Mouse (Mus musculus) C2C12 (cell line): ENCODE measurements at regions not wholly inside any gene's neighbourhood (a gene's known extent, or its start where the extent isn't known, plus 50 kb on each side); places are given as distances from the start of the nearest gene placed in this dataset.
A peak's percentile ranks its signal among the peaks of the same experiment; 100 is the strongest.
"Not testable (repeated sequence)": the region's sequence is repeated elsewhere in the genome, so short reads cannot be mapped to it uniquely, and the experiment has no call there.

Source experiments
- H3K27me3 ChIP-seq: one replicate; pipeline ENCODE4 v1.6.1; 2011; ENCODE audit not compliant: control insufficient read depth, insufficient read depth, insufficient read length
- H3K36me3 ChIP-seq: one replicate; pipeline ENCODE4 v1.6.1; 2011; ENCODE audit not compliant: control insufficient read depth, insufficient read depth
- H3K4me3 ChIP-seq: one replicate; pipeline ENCODE4 v1.5.1; 2011; ENCODE audit warnings: mild to moderate bottlenecking, control low read depth; ENCODE audit not compliant: poor library complexity, insufficient read depth, severe bottlenecking
- H3K79me2 ChIP-seq: one replicate; pipeline ENCODE4 v1.6.1; 2011; ENCODE audit not compliant: control insufficient read depth, insufficient read depth
- H3K79me3 ChIP-seq: one replicate; pipeline ENCODE4 v1.6.1; 2011; ENCODE audit warnings: low read depth, control low read depth
- H3ac ChIP-seq: one replicate; pipeline ENCODE3; 2011; ENCODE audit warnings: low read depth; ENCODE audit not compliant: control insufficient read depth, insufficient read length
- CEBPB ChIP-seq: IDR thresholded peaks from one replicate; pipeline ENCODE4 v1.6.1; 2011; ENCODE audit warnings: low read depth, mild to moderate bottlenecking, control low read depth, moderate library complexity
- CTCF ChIP-seq: IDR thresholded peaks from one replicate; pipeline ENCODE4 v1.5.1; 2011; ENCODE audit not compliant: control insufficient read depth, insufficient read depth, insufficient read length
- FOSL1 ChIP-seq: IDR thresholded peaks from one replicate; pipeline ENCODE4 v1.8.0; 2011; ENCODE audit warnings: mild to moderate bottlenecking, low read length; ENCODE audit not compliant: poor library complexity, insufficient read depth, severe bottlenecking
- MAX ChIP-seq: IDR thresholded peaks from one replicate; pipeline ENCODE4 v1.6.1; 2011; ENCODE audit warnings: mild to moderate bottlenecking, control low read depth
- MYOD1 ChIP-seq: IDR thresholded peaks from one replicate; pipeline ENCODE4 v1.6.1; 2011; ENCODE audit warnings: low read depth; ENCODE audit not compliant: control insufficient read depth, insufficient read length
- MYOG ChIP-seq: IDR thresholded peaks from one replicate; pipeline ENCODE4 v1.6.1; 2011; ENCODE audit not compliant: control insufficient read depth, insufficient read length; ENCODE audit errors: extremely low read depth
- USF1 ChIP-seq: IDR thresholded peaks from one replicate; pipeline ENCODE4 v1.6.1; 2011; ENCODE audit warnings: low read depth, mild to moderate bottlenecking, control low read depth, moderate library complexity

- Histone ChIP-seq H3ac (no peak overlapping the region), H3K4me3 (no peak overlapping the region), H3K79me3 (no peaks in the 10 kb centered on the region), H3K27me3 (no peaks in the 10 kb centered on the region), H3K79me2 (no peaks in the 10 kb centered on the region), H3K36me3 (no peaks in the 10 kb centered on the region)
- no peak for TF ChIP-seq CEBPB
- no peak for TF ChIP-seq MAX
- no peak for TF ChIP-seq MYOG
- no peak for TF ChIP-seq USF1
- TF ChIP-seq CTCF, result no peak
- TF ChIP-seq FOSL1, result no peak
- no peak for TF ChIP-seq MYOD1
Observed at GRCm38 (mm10) chr8:88823931-88824330, 127.1 kb downstream of the Cyld start.

GRCm38 (mm10) chr8:88820275-88820850 is 123.5 kb downstream of the Cyld start:
- no peaks in the 10 kb centered on the region for H3K36me3 ChIP-seq
- TF ChIP-seq MAX (no peak), USF1 (peak; percentile 42)
- H3K27me3 ChIP-seq, result peaks cover 10% of the 10 kb centered on the region
- no peaks in the 10 kb centered on the region for H3K79me2 ChIP-seq
- no peak overlapping the region for H3K4me3 ChIP-seq
- no peaks in the 10 kb centered on the region for H3K79me3 ChIP-seq
- no peak overlapping the region for H3ac ChIP-seq

DNA sequence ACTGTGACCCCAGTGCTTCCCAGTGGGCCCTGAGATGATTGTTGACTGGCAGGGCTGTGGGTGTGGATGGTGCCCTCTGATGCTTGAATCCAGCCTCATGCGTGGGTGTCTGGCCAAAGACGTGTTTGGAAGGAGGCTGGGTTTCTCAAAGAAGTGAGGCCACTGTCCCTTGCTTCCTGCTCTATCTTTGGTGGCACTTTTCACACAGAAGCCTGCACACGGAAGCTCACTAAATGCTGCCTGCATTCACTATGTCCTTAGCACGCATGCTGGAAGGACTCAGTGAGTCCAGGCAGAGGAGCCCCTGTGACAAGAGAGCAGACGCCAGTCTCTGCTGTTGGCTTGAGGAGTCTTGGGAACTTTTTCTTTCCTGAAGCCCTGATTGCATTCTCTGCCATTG is 119.6 kb downstream of the Cyld start:
- TF ChIP-seq MYOG, result no peak
- TF ChIP-seq CTCF, result no peak
- TF ChIP-seq FOSL1, result no peak
- no peak for TF ChIP-seq MYOD1
- TF ChIP-seq USF1, result no peak
- no peak for TF ChIP-seq MAX
- TF ChIP-seq CEBPB, result no peak
- Histone ChIP-seq H3ac (no peak overlapping the region), H3K27me3 (peaks cover 25% of the 10 kb centered on the region), H3K36me3 (no peaks in the 10 kb centered on the region), H3K79me2 (no peaks in the 10 kb centered on the region), H3K79me3 (no peaks in the 10 kb centered on the region), H3K4me3 (no peak overlapping the region)

- no peaks in the 10 kb centered on the region for H3K36me3 ChIP-seq
- peaks cover 25% of the 10 kb centered on the region for H3K27me3 ChIP-seq
- TF ChIP-seq MYOG (no peak), USF1 (no peak), FOSL1 (no peak), CEBPB (no peak), CTCF (no peak), MAX (no peak), MYOD1 (no peak)
- H3K79me2 ChIP-seq, result no peaks in the 10 kb centered on the region
- no peaks in the 10 kb centered on the region for H3K79me3 ChIP-seq
- no peak overlapping the region for H3ac ChIP-seq
- H3K4me3 ChIP-seq, result no peak overlapping the region
Observed at GRCm38 (mm10) chr8:88814246-88814645, 117.4 kb downstream of the Cyld start.

GRCm38 (mm10) chr8:88812901-88813676 is 116.3 kb downstream of the Cyld start:
- Histone ChIP-seq H3K79me2 (no peaks in the 10 kb centered on the region), H3K4me3 (no peak overlapping the region), H3K79me3 (no peaks in the 10 kb centered on the region), H3ac (no peak overlapping the region), H3K27me3 (peaks cover 24% of the 10 kb centered on the region), H3K36me3 (no peaks in the 10 kb centered on the region)
- no peak for TF ChIP-seq CEBPB
- no peak for TF ChIP-seq MYOG
- no peak for TF ChIP-seq MAX
- TF ChIP-seq CTCF, result no peak
- no peak for TF ChIP-seq FOSL1
- no peak for TF ChIP-seq USF1
- no peak for TF ChIP-seq MYOD1

DNA sequence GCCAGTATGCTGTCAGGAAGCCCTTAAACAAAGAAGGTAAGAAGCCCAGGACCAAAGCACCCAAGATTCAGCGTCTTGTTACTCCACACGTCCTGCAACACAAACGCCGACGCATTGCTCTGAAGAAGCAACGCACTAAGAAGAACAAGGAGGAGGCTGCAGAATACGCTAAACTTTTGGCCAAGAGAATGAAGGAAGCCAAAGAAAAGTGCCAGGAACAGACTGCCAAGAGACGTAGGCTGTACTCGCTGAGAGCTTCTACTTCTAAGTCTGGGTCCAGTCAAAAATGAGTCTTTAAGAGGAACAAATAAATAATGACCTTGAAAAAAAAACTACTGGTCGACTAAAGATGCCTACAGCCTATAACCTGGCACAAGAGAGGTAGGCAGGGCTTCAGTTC is 110.0 kb downstream of the Cyld start:
- H3ac ChIP-seq, H3K79me3 ChIP-seq, H3K27me3 ChIP-seq, H3K79me2 ChIP-seq, H3K36me3 ChIP-seq, H3K4me3 ChIP-seq: not testable (repeated sequence)
